Mouse (Mus musculus): ENCODE data around the gene Tmem88. TPM values are rescaled to one million over a fixed set of nuclear protein-coding genes. Genes with fewer than 3 reads are reported as not detected.
A peak's percentile ranks its signal among the peaks of the same experiment; 100 is the strongest.

The Tmem88 gene
- polyA plus RNA-seq, 1 experiment from 2014 or later, result 6.7 TPM

DNA sequence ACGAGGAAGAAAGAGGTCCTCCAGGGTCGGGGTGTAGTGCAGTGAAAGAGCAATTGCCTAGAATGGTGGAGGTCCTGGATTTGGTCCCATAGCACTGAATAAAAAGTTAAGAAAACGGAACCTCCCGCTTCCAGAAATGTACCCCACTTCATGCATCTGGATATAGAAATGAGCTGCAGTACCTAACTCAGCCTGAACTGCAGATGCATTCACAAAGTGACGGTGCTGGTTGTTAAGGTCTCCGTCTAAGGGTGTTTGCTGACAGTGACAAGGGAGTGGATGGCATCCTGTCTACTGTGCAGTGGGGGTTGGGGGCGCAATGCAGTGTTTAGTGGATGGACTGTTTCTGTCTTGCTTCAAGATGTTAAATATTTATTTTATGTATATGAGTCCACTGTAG is 11.3 kb downstream of the Tmem88 start:
- 84% methylated on average over 7 of the region's 7 CpGs for WGBS
- no peaks in the 10 kb centered on the region for H3K27me3 ChIP-seq
- H3K9me3 ChIP-seq, result no peaks in the 10 kb centered on the region
- H3K4me2 ChIP-seq (replicated peaks), result no peak overlapping the region
- H3K27ac ChIP-seq (replicated peaks), result no peak overlapping the region
- no peak overlapping the region for H3K9ac ChIP-seq (replicated peaks)
- no peak for ATAC-seq (replicated peaks)
- H3K4me3 ChIP-seq, result no peak overlapping the region
- no peaks in the 10 kb centered on the region for H3K36me3 ChIP-seq
- H3K4me1 ChIP-seq, result peaks cover 16% of the 10 kb centered on the region

DNA sequence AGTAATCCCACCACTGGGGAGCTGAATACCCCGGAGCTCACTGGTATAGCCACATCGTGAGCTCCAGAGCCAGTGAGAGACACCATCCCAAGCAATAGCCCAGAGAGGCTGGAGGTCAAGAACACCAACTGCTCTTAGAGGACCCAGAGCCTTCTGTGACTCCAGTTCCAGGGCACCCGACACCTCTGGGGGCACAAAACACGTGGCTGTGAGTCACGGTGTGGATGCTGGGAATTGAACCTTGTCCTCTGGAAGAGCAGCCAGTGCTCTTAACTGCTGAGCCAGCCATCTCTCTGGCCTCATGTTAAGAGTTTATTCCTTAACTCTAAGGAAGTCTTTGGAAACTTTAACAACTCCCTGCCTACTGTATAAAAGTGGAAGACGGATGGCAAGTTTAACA is 13.1 kb downstream of the Tmem88 start:
- Histone ChIP-seq H3K9me3 (no peaks in the 10 kb centered on the region), H3K27ac (replicated peaks) (no peak overlapping the region), H3K4me1 (peaks cover 12% of the 10 kb centered on the region), H3K36me3 (no peaks in the 10 kb centered on the region), H3K4me3 (no peak overlapping the region), H3K27me3 (no peaks in the 10 kb centered on the region), H3K9ac (replicated peaks) (no peak overlapping the region), H3K4me2 (replicated peaks) (no peak overlapping the region)
- 84% methylated on average over 6 of the region's 6 CpGs for WGBS
- ATAC-seq (replicated peaks), result no peak

DNA sequence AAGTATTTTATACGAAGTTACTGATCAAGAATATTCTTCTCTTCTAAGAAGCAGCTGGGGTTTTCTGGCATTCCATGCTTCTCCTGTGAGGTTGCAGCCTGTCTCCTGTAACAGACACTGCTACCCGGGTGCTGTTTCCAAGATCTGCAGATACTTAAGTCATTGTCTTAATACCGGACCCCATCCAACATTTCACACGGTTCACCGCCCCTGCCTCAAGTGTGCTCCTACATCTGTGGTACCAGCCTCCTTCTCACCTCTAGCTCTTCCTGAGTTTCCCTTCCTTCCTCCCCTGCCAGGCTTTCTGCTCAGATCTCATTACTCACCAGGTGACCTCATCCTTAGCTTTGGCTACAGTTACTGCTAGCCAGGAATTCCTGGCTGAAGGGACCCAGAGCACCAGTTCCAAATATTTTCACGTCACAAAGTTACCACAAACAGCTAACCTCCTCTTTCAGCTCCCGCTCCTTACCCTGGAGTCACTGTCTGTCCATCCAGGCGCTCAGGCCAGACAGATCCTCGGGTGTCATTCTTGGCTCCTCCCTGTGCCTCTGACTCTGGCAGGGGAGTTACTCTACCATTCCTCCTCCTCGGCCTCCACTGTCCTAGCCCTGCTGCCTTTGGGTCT is 15.4 kb downstream of the Tmem88 start:
- no peaks in the 10 kb centered on the region for H3K27me3 ChIP-seq
- H3K27ac ChIP-seq (replicated peaks), result peak overlapping the region; percentile 6; the same call in 1 of the 2 replicates
- no peak overlapping the region for H3K4me3 ChIP-seq
- ATAC-seq (replicated peaks), result no peak
- H3K4me1 ChIP-seq, result peaks cover 6% of the 10 kb centered on the region; the same call in 1 of the 2 replicates
- no peak overlapping the region for H3K9ac ChIP-seq (replicated peaks)
- WGBS, result 63% methylated on average over 10 of the region's 10 CpGs
- no peak overlapping the region for H3K4me2 ChIP-seq (replicated peaks)
- H3K9me3 ChIP-seq, result no peaks in the 10 kb centered on the region
- no peaks in the 10 kb centered on the region for H3K36me3 ChIP-seq

- Histone ChIP-seq H3K4me3 (no peak overlapping the region), H3K27ac (replicated peaks) (no peak overlapping the region), H3K27me3 (no peaks in the 10 kb centered on the region), H3K36me3 (no peaks in the 10 kb centered on the region), H3K4me2 (replicated peaks) (no peak overlapping the region), H3K9ac (replicated peaks) (no peak overlapping the region), H3K9me3 (no peaks in the 10 kb centered on the region), H3K4me1 (peaks cover 6% of the 10 kb centered on the region; the same call in 1 of the 2 replicates)
- 79% methylated on average over 6 of the region's 6 CpGs for WGBS
- no peak for ATAC-seq (replicated peaks)
Observed at GRCm38 (mm10) chr11:69381356-69381755, 16.7 kb downstream of the Tmem88 start.

DNA sequence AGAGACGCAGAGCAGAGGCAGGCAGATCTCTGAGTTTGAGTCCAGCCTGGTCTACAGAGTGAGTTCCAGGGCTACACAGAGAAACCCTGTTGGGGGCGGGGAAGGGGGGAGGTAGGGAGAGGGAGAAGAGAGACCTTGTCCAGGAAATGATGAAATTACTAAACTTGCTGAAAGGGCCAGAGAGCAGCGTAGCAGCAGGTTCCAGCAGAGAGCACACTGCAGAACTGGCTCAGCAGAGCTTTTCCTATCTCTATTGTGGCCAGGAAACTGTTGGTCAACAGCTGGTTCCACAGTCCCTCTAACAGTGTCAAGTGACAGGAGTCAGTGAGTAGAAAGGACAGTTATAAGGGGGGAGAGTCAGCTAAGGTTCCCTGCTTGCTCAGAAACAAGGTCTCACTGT is 18.4 kb downstream of the Tmem88 start:
- no peaks in the 10 kb centered on the region for H3K27me3 ChIP-seq
- no peak overlapping the region for H3K4me2 ChIP-seq (replicated peaks)
- H3K4me3 ChIP-seq, result no peak overlapping the region
- H3K9ac ChIP-seq (replicated peaks), result no peak overlapping the region
- H3K27ac ChIP-seq (replicated peaks), result no peak overlapping the region
- H3K9me3 ChIP-seq, result no peaks in the 10 kb centered on the region
- no peaks in the 10 kb centered on the region for H3K36me3 ChIP-seq
- no peak for ATAC-seq (replicated peaks)
- peaks cover 6% of the 10 kb centered on the region; the same call in 1 of the 2 replicates for H3K4me1 ChIP-seq
- 81% methylated on average over 3 of the region's 3 CpGs for WGBS

- H3K27ac ChIP-seq (replicated peaks), result no peak overlapping the region
- H3K27me3 ChIP-seq, result no peaks in the 10 kb centered on the region
- H3K9ac ChIP-seq (replicated peaks), result no peak overlapping the region
- H3K4me1 ChIP-seq, result peaks cover 9% of the 10 kb centered on the region; the same call in 1 of the 2 replicates
- no peak for ATAC-seq (replicated peaks)
- WGBS, result 77% methylated on average over 3 of the region's 3 CpGs
- no peak overlapping the region for H3K4me3 ChIP-seq
- no peaks in the 10 kb centered on the region for H3K9me3 ChIP-seq
- no peak overlapping the region for H3K4me2 ChIP-seq (replicated peaks)
- H3K36me3 ChIP-seq, result no peaks in the 10 kb centered on the region
Observed at GRCm38 (mm10) chr11:69377766-69378165, 20.3 kb downstream of the Tmem88 start.

DNA sequence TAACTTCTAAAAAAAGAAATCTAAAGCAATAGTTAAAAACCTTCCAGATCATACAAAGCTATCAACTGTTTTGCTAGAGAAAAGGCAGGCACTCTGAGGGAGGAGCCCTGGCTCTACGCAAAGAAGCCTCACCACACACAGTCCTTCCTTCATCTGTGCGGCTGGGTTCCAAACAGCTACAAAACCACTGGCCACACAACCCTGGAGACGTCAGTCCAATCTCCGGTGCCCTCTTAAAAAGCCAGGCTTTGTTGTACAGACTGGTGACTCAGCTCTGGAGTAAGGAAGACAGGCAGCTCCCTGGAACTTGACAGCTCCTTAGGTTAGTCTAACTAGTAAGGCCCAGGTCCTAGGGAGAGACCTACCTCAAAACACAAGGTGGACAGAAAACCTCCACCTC is 22.4 kb downstream of the Tmem88 start:
- 89% methylated on average over 4 of the region's 4 CpGs for WGBS
- Histone ChIP-seq H3K4me2 (replicated peaks) (no peak overlapping the region), H3K27ac (replicated peaks) (no peak overlapping the region), H3K4me3 (no peak overlapping the region), H3K27me3 (no peaks in the 10 kb centered on the region), H3K9ac (replicated peaks) (no peak overlapping the region), H3K4me1 (peaks cover 26% of the 10 kb centered on the region), H3K9me3 (no peaks in the 10 kb centered on the region), H3K36me3 (no peaks in the 10 kb centered on the region)
- no peak for ATAC-seq (replicated peaks)

DNA sequence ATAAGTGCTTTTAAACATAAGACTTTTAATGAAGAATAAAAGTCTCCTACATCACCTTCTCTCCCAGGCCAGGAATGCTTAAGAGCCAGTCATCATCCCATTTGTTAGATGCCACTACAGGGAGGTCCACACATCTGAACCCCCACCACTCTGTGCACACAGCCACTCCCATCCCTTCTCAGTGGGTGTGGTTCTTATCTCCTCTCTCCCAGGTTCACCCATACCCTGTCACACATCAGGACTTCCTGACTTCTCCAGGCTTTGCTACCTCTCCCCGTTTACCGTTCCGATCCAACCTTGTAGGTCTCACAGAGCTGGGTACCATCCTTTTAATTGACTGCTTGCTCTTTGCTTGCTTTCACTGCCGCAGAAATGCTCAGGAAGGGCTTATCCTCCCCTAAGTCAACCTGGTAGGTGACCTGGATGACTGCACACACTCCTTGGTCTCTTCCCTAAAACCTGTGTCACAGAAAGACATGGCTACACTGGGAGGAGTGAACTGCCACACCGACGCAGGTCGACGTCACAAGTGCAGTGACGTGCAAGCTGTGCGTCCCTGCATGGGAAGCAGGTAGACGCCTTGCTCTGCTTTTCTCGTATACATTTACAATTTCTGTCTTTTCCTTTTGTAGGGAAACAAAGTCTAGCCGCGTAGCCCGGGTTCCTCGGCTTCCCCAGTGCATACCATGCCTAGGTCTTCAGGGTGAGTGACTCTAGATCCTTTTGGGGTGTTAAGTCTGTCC is 24.6 kb downstream of the Tmem88 start:
- no peak for ATAC-seq (replicated peaks)
- Histone ChIP-seq H3K36me3 (no peaks in the 10 kb centered on the region), H3K27ac (replicated peaks) (peak overlapping the region; percentile 93), H3K4me1 (peaks cover 34% of the 10 kb centered on the region), H3K4me2 (replicated peaks) (no peak overlapping the region), H3K27me3 (no peaks in the 10 kb centered on the region), H3K9ac (replicated peaks) (no peak overlapping the region), H3K9me3 (no peaks in the 10 kb centered on the region), H3K4me3 (no peak overlapping the region)
- WGBS, result 93% methylated on average over 16 of the region's 16 CpGs

- Histone ChIP-seq H3K9ac (replicated peaks) (no peak overlapping the region), H3K4me3 (no peak overlapping the region), H3K27me3 (no peaks in the 10 kb centered on the region), H3K36me3 (no peaks in the 10 kb centered on the region), H3K9me3 (no peaks in the 10 kb centered on the region), H3K4me2 (replicated peaks) (no peak overlapping the region), H3K4me1 (peaks cover 37% of the 10 kb centered on the region), H3K27ac (replicated peaks) (peak overlapping the region; percentile 93)
- WGBS, result 65% methylated on average over 3 of the region's 3 CpGs
- ATAC-seq (replicated peaks), result no peak
Observed at GRCm38 (mm10) chr11:69372780-69373170, 25.3 kb downstream of the Tmem88 start.

DNA sequence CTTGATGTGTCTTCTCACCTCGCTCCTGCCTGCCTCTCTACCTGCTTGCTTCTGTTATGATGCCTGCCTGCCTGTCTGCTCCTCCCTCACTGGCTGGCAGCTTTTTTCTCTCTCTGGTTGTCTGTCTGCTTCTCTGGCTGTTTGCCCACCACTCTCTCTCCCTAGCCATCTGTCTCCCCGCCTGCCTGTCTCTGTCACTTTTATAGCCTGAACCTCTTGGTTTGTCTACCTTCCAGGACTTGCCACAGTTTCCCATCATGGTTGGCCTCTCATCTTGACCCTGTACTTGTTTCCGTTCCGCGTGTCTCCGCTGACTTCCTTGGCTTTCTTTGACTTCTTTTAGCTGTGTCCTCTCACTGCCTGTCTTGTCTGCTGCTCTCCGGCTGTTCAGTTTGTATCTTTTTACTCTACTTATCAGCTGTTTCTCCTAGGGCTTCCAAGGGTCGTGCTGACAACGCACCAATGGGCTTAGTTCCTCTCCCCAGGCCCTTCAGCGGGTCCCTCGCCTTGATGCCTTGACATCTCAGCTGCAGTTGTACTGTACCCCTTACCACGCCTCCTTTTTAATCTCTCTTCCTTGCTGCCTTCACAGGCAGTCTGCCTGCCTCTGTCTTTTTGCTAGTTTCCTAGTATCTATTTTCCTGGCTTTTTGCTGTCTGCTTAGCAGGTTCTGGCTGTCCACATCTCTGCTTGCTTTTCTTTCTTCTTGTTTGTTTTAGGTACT is 25.8 kb downstream of the Tmem88 start:
- Histone ChIP-seq H3K9me3 (no peaks in the 10 kb centered on the region), H3K9ac (replicated peaks) (peak overlapping the region; percentile 14; the same call in 1 of the 2 replicates), H3K27ac (replicated peaks) (peak overlapping the region; percentile 93), H3K36me3 (no peaks in the 10 kb centered on the region), H3K4me2 (replicated peaks) (peak overlapping the region; percentile 33), H3K27me3 (no peaks in the 10 kb centered on the region), H3K4me3 (peak overlapping the region; percentile 19), H3K4me1 (peaks cover 42% of the 10 kb centered on the region)
- WGBS, result 37% methylated on average over 12 of the region's 12 CpGs
- ATAC-seq (replicated peaks), result peak; percentile 65

GRCm38 (mm10) chr11:69371601-69372000 is 26.4 kb downstream of the Tmem88 start:
- H3K4me3 ChIP-seq, result peak overlapping the region; percentile 19
- peak; percentile 8; the same call in 1 of the 2 replicates for ATAC-seq (replicated peaks)
- 30% methylated on average over 12 of the region's 12 CpGs for WGBS

GRCm38 (mm10) chr11:69370817-69371215 is 27.2 kb downstream of the Tmem88 start:
- 0 out of 2 replicates have a peak overlapping the region, but pooled peaks have one; percentile 24 for H3K9ac ChIP-seq (replicated peaks)
- 0 out of 2 replicates have a peak overlapping the region, but pooled peaks have one; percentile 7 for H3K4me3 ChIP-seq
- WGBS, result 15% methylated on average over 9 of the region's 9 CpGs
- no peaks in the 10 kb centered on the region for H3K36me3 ChIP-seq
- peaks cover 48% of the 10 kb centered on the region for H3K4me1 ChIP-seq
- no peaks in the 10 kb centered on the region for H3K9me3 ChIP-seq
- peak overlapping the region; percentile 93 for H3K27ac ChIP-seq (replicated peaks)
- ATAC-seq (replicated peaks), result no peak
- no peaks in the 10 kb centered on the region for H3K27me3 ChIP-seq
- H3K4me2 ChIP-seq (replicated peaks), result peak overlapping the region; percentile 33

More at GRCm38 (mm10) chr11:69371601-69372000, 26.4 kb downstream of the Tmem88 start:
- H3K9me3 ChIP-seq, result no peaks in the 10 kb centered on the region
- H3K27ac ChIP-seq (replicated peaks), result peak overlapping the region; percentile 93
- H3K27me3 ChIP-seq, result no peaks in the 10 kb centered on the region
- H3K4me2 ChIP-seq (replicated peaks), result peak overlapping the region; percentile 33
- no peaks in the 10 kb centered on the region for H3K36me3 ChIP-seq
- 0 out of 2 replicates have a peak overlapping the region, but pooled peaks have one; percentile 14 for H3K9ac ChIP-seq (replicated peaks)
- H3K4me1 ChIP-seq, result peaks cover 43% of the 10 kb centered on the region
